Mouse (Mus musculus) stomach, embryonic 14.5 days (tissue): ENCODE measurements around the gene Pgp. TPM values are rescaled to one million over a fixed set of nuclear protein-coding genes. Genes with fewer than 3 reads are reported as not detected.

ENCODE experiments used
- ATAC-seq: fragments of 200-750 bp; cut with Nextera tagmentation; 2 replicates; pipeline ENCODE4 v1.8.0; 2017; ENCODE audit warnings: low read depth, moderate TSS enrichment; ENCODE audit not compliant: insufficient number of reproducible peaks, insufficient read depth, low FRiP score
- H3K27ac ChIP-seq: fragments of 300-500 bp; sonication (generic); 2 replicates; pipeline ENCODE4 v1.5.1; 2014; ENCODE audit warnings: mild to moderate bottlenecking, low read length, moderate library complexity, mixed read lengths
- H3K27me3 ChIP-seq: fragments of 300-500 bp; sonication (generic); 2 replicates; pipeline ENCODE4 v1.6.1; 2014; ENCODE audit warnings: low read length, control low read depth, mixed read lengths; ENCODE audit not compliant: control insufficient read depth, insufficient read depth
- H3K36me3 ChIP-seq: fragments of 300-500 bp; sonication (generic); 2 replicates; pipeline ENCODE4 v1.6.1; 2014; ENCODE audit warnings: mild to moderate bottlenecking, control low read depth, low read length, moderate library complexity, mixed read lengths; ENCODE audit not compliant: control insufficient read depth, insufficient read depth
- H3K4me1 ChIP-seq: fragments of 300-500 bp; sonication (generic); 2 replicates; pipeline ENCODE4 v1.6.1; 2014; ENCODE audit warnings: low read length, control low read depth, mixed read lengths; ENCODE audit not compliant: control insufficient read depth, insufficient read depth
- H3K4me2 ChIP-seq: fragments of 300-500 bp; sonication (generic); replicated peaks from 2 replicates; pipeline ENCODE4 v1.6.1; 2014; ENCODE audit warnings: low read depth, low read length, control low read depth
- H3K4me3 ChIP-seq: fragments of 300-500 bp; sonication (generic); 2 replicates; pipeline ENCODE4 v1.5.1; 2014; ENCODE audit warnings: low read depth, low read length, control low read depth
- H3K9ac ChIP-seq: fragments of 300-500 bp; sonication (generic); replicated peaks from 2 replicates; pipeline ENCODE4 v1.6.1; 2014; ENCODE audit warnings: low read depth, mild to moderate bottlenecking, control low read depth, low read length, moderate library complexity, mixed read lengths
- H3K9me3 ChIP-seq: fragments of 300-500 bp; sonication (generic); 2 replicates; pipeline ENCODE4 v1.6.1; 2016; ENCODE audit warnings: low read depth, low read length, control low read depth; ENCODE audit not compliant: control insufficient read depth
- WGBS: fragments of 180-500 bp; shearing (Covaris S2); extraction: QIAGEN DNeasy Blood & Tissue Kit; methylation state at CpG from one replicate; pipeline ENCODE4 v1.1.7; 2014; 5-methylcytosine and 5-hydroxymethylcytosine counted together
- polyA plus RNA-seq: library from polyadenylated mRNA; unstranded; fragments of >200 nt; fragmentation: Nextera tagmentation; extraction: Ambion mirVana; gene quantifications from 2 replicates; pipeline ENCODE4 v1.2.1, GENCODE M21; 2014

Pgp gene
- polyA plus RNA-seq, 1 experiment from 2014 or later = 51.7 TPM

GRCm38 (mm10) chr17:24502208-24502607 is 32.0 kb downstream of the Pgp start:
- Histone ChIP-seq H3K9ac (no peak overlapping the region), H3K36me3 (no peaks in the 10 kb centered on the region; the same call in 1 of the 2 replicates), H3K27me3 (no peaks in the 10 kb centered on the region), H3K4me2 (no peak overlapping the region), H3K4me3 (no peak overlapping the region), H3K4me1 (0 out of 2 replicates have a peak, but pooled peaks cover 3% of the 10 kb centered on the region), H3K27ac (no peak overlapping the region), H3K9me3 (no peaks in the 10 kb centered on the region)
- ATAC-seq = no peak
- WGBS = 40% methylated on average over 11 of the region's 11 CpGs

- H3K9ac ChIP-seq = no peak overlapping the region
- ATAC-seq = no peak
- WGBS = 95% methylated on average over 10 of the region's 10 CpGs
- H3K27me3 ChIP-seq = no peaks in the 10 kb centered on the region
- H3K9me3 ChIP-seq = no peaks in the 10 kb centered on the region
- H3K27ac ChIP-seq = no peak overlapping the region
- peaks cover 14% of the 10 kb centered on the region for H3K36me3 ChIP-seq
- no peak overlapping the region for H3K4me3 ChIP-seq
- 0 out of 2 replicates have a peak, but pooled peaks cover 4% of the 10 kb centered on the region for H3K4me1 ChIP-seq
- H3K4me2 ChIP-seq = no peak overlapping the region
Observed at GRCm38 (mm10) chr17:24504085-24504484, 33.9 kb downstream of the Pgp start.

GRCm38 (mm10) chr17:24505286-24505955 is 35.2 kb downstream of the Pgp start:
- ATAC-seq = no peak
- H3K36me3 ChIP-seq = peaks cover 27% of the 10 kb centered on the region
- 91% methylated on average over 30 of the region's 30 CpGs for WGBS

GRCm38 (mm10) chr17:24506332-24507070 is 36.3 kb downstream of the Pgp start:
- no peaks in the 10 kb centered on the region for H3K9me3 ChIP-seq
- no peak overlapping the region for H3K9ac ChIP-seq
- no peaks in the 10 kb centered on the region for H3K27me3 ChIP-seq
- no peak overlapping the region for H3K4me3 ChIP-seq
- 0 out of 2 replicates have a peak, but pooled peaks cover 4% of the 10 kb centered on the region for H3K4me1 ChIP-seq
- ATAC-seq = no peak
- no peak overlapping the region; the same call in 1 of the 2 replicates for H3K4me2 ChIP-seq
- H3K27ac ChIP-seq = no peak overlapping the region
- H3K36me3 ChIP-seq = peaks cover 38% of the 10 kb centered on the region
- WGBS = 27% methylated on average over 36 of the region's 36 CpGs

More at GRCm38 (mm10) chr17:24505286-24505955, 35.2 kb downstream of the Pgp start:
- H3K27me3 ChIP-seq = no peaks in the 10 kb centered on the region
- H3K4me3 ChIP-seq = no peak overlapping the region
- H3K4me2 ChIP-seq = no peak overlapping the region
- H3K9me3 ChIP-seq = no peaks in the 10 kb centered on the region
- no peak overlapping the region for H3K27ac ChIP-seq
- no peak overlapping the region for H3K9ac ChIP-seq
- H3K4me1 ChIP-seq = 0 out of 2 replicates have a peak, but pooled peaks cover 4% of the 10 kb centered on the region

GRCm38 (mm10) chr17:24507129-24507664 is 37.0 kb downstream of the Pgp start:
- ATAC-seq = no peak
- Histone ChIP-seq H3K27me3 (no peaks in the 10 kb centered on the region), H3K27ac (no peak overlapping the region), H3K4me2 (no peak overlapping the region), H3K9me3 (no peaks in the 10 kb centered on the region), H3K4me3 (no peak overlapping the region), H3K4me1 (0 out of 2 replicates have a peak, but pooled peaks cover 4% of the 10 kb centered on the region), H3K9ac (no peak overlapping the region), H3K36me3 (peaks cover 45% of the 10 kb centered on the region)
- 46% methylated on average over 19 of the region's 19 CpGs for WGBS

- Histone ChIP-seq H3K4me1 (0 out of 2 replicates have a peak, but pooled peaks cover 4% of the 10 kb centered on the region), H3K9me3 (no peaks in the 10 kb centered on the region), H3K27me3 (no peaks in the 10 kb centered on the region), H3K4me3 (no peak overlapping the region), H3K36me3 (peaks cover 49% of the 10 kb centered on the region), H3K27ac (no peak overlapping the region), H3K4me2 (no peak overlapping the region), H3K9ac (no peak overlapping the region)
- no peak for ATAC-seq
- WGBS = 79% methylated on average over 12 of the region's 12 CpGs
Observed at GRCm38 (mm10) chr17:24507806-24508460, 37.7 kb downstream of the Pgp start.

- Histone ChIP-seq H3K4me1 (no peaks in the 10 kb centered on the region), H3K9me3 (no peaks in the 10 kb centered on the region), H3K27me3 (no peaks in the 10 kb centered on the region), H3K27ac (no peak overlapping the region), H3K4me2 (no peak overlapping the region), H3K36me3 (peaks cover 70% of the 10 kb centered on the region), H3K9ac (no peak overlapping the region), H3K4me3 (no peak overlapping the region)
- ATAC-seq = 0 out of 2 replicates have a peak, but pooled peaks have one; percentile 40
- 39% methylated on average over 5 of the region's 5 CpGs for WGBS
Observed at GRCm38 (mm10) chr17:24513609-24514008, 43.4 kb downstream of the Pgp start.
